Mouse (Mus musculus) thymus, adult 2 months (tissue): ENCODE results near the gene Gpr155. TPM values are rescaled to one million over a fixed set of nuclear protein-coding genes. Genes with fewer than 3 reads are reported as not detected.

Source experiments
- DNase-seq: peaks from one replicate; pipeline ENCODE4 v3.0.0; 2021
- H3K27ac ChIP-seq: fragments of 200-500 bp; 2 replicates; pipeline ENCODE4 v1.5.1; 2012; ENCODE audit warnings: low read length, control low read depth; ENCODE audit not compliant: control insufficient read depth, insufficient read depth
- H3K27me3 ChIP-seq: fragments of 200-500 bp; 2 replicates; pipeline ENCODE4 v1.6.1; 2012; ENCODE audit warnings: mild to moderate bottlenecking, low read length, moderate library complexity, mixed read lengths; ENCODE audit not compliant: control insufficient read depth, insufficient read depth
- H3K36me3 ChIP-seq: fragments of 200-500 bp; 2 replicates; pipeline ENCODE4 v1.6.1; 2012; ENCODE audit warnings: mild to moderate bottlenecking, low read length, moderate library complexity; ENCODE audit not compliant: control insufficient read depth, insufficient read depth
- H3K4me1 ChIP-seq: fragments of 200-500 bp; replicated peaks from 2 replicates; pipeline ENCODE4 v1.6.1; 2012; ENCODE audit warnings: low read length; ENCODE audit not compliant: control insufficient read depth, insufficient read depth
- H3K4me3 ChIP-seq: fragments of 200-500 bp; 2 replicates; pipeline ENCODE4 v1.5.1; 2012; ENCODE audit warnings: mild to moderate bottlenecking, low read length, control low read depth, moderate library complexity; ENCODE audit not compliant: control insufficient read depth, insufficient read depth
- CTCF ChIP-seq: fragments of 200-500 bp; IDR thresholded peaks from 2 replicates; pipeline ENCODE4 v1.5.1; 2012; ENCODE audit warnings: mild to moderate bottlenecking, control low read depth, low read length, moderate library complexity, borderline replicate concordance; ENCODE audit not compliant: control insufficient read depth, poor library complexity, insufficient read depth; ENCODE audit errors: extremely low read depth
- POLR2A ChIP-seq: fragments of 200-500 bp; IDR thresholded peaks from 2 replicates; pipeline ENCODE4 v1.6.1; 2012; ENCODE audit warnings: mild to moderate bottlenecking, low read length, control low read depth, moderate library complexity; ENCODE audit not compliant: control insufficient read depth, poor library complexity, insufficient read depth; ENCODE audit errors: extremely low read depth
- WGBS: fragments of 180-500 bp; shearing (Covaris S2); methylation state at CpG from one replicate; pipeline ENCODE4 v1.1.7; 2018; 5-methylcytosine and 5-hydroxymethylcytosine counted together
- polyA plus RNA-seq: library from polyadenylated mRNA; depleted of rRNA; stranded (reverse); fragments of >200 nt; gene quantifications from 2 replicates; pipeline ENCODE4 v1.2.3, GENCODE M21; 2012

The Gpr155 gene
- polyA plus RNA-seq, 1 experiment: 3.1 TPM

DNA sequence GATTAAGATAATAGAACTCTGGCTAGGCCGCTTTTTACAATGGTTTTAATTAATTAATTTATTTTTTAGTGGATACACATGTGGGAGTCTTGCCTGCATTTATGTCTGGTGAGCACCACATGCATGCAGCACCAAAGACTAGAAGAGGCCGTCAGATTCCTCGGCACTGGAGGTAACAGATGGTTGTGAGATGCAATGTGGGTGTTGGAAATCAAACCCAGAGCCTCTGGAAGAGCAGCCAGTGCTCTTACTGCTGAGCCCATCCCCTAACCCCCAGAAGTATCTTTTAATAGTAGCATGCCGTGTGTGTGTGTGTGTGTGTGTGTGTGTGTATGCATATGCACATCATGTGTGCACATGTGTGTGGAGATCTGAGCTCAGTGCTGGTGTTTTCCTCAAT is 41.2 kb downstream of the Gpr155 start:
- no peaks in the 10 kb centered on the region for H3K36me3 ChIP-seq
- H3K4me3 ChIP-seq: no peak overlapping the region
- DNase-seq: no peak
- WGBS: 93% methylated on average over 4 of the region's 4 CpGs
- H3K4me1 ChIP-seq: no peaks in the 10 kb centered on the region
- no peak overlapping the region for H3K27ac ChIP-seq
- no peaks in the 10 kb centered on the region for H3K27me3 ChIP-seq
- no peak for TF ChIP-seq CTCF

DNA sequence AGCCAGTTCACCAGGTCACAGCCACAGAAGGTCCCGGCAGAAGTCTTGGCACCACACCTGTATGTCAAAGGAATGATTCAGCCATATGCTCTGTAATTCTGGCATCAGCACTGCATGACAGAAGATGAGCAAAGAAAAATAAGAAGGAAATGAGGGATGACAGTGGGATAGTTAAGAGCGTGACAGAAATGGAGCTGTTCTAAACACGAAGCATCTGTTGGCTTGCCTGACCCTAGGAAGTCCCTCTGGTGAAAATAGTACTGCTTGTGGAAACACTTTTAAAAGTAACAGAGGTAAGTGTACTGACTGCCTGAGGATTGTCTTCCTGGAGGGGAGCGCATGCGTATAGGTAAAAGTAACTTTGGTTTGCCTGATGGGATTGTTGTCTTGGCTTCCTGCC is 42.7 kb downstream of the Gpr155 start:
- no peaks in the 10 kb centered on the region for H3K27me3 ChIP-seq
- no peaks in the 10 kb centered on the region for H3K4me1 ChIP-seq
- DNase-seq: no peak
- no peaks in the 10 kb centered on the region for H3K36me3 ChIP-seq
- no peak overlapping the region for H3K4me3 ChIP-seq
- 98% methylated on average over 5 of the region's 5 CpGs for WGBS
- no peak overlapping the region for H3K27ac ChIP-seq
- no peak for TF ChIP-seq POLR2A
- no peak for TF ChIP-seq CTCF

DNA sequence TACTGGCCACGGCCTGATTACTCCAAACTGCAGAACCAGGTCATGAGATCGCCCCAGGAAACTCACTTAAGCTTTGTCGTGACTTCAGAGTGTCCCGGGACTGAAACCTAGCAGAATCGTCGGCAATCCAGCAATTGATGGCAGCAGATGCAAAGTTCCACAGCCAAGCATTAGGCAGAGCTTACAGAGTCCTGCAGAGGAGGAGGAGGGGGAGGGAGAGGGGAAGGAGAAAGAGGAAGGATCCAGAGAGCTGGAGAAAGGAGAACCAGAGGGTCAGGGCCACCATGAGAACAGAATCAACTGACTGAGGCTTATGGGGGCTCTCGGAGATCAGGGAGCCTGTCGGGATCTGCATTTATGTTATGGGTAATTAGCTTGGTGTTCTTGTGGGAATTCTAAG is 48.0 kb downstream of the Gpr155 start:
- no peak overlapping the region for H3K27ac ChIP-seq
- H3K36me3 ChIP-seq: no peaks in the 10 kb centered on the region
- H3K4me1 ChIP-seq: no peaks in the 10 kb centered on the region
- no peak overlapping the region for H3K4me3 ChIP-seq
- TF ChIP-seq CTCF: no peak
- no peak for TF ChIP-seq POLR2A
- 85% methylated on average over 8 of the region's 8 CpGs for WGBS
- H3K27me3 ChIP-seq: no peaks in the 10 kb centered on the region
- DNase-seq: no peak

DNA sequence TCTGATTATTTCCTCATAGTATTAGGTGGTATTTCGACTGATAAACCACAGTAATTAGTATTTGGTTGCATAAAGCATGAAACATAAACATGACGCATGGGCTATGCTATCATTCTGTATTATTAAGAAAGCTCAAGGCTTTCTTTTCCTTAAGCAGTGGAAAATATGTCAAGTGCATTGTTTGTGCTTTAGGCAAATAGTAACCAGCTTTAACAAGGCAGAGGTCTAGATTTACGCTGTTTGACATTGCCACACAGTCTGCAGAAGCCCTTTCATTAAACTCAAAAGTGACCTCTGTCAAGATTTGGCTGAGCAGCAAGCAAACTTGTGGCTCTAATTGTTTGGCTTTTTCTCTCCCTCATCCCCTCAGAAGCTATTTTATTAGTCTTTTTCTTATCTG is 50.4 kb downstream of the Gpr155 start:
- Histone ChIP-seq H3K4me1 (no peaks in the 10 kb centered on the region), H3K27ac (no peak overlapping the region), H3K27me3 (no peaks in the 10 kb centered on the region), H3K4me3 (no peak overlapping the region), H3K36me3 (no peaks in the 10 kb centered on the region)
- DNase-seq: no peak
- WGBS: 97% methylated on average over 3 of the region's 3 CpGs
- TF ChIP-seq CTCF: no peak

DNA sequence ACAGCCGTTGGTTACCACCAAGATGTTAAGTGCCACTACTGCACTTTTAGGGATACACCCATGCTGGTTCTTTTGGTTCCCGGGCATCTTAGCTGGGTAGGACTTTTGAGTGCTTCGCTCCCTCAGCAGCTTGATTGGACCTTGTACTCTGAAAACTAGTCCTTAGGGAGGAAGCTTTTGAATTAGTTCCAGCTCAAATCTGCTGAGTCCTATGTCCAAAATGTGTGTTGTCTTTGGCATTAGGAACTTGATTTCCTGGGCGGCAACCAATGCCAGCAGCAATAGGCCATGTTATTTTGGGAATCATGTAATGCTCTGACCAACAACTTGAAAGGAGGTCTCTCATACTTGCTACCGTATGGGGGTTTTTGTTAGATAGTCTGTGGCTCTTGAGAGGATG is 60.5 kb downstream of the Gpr155 start:
- 94% methylated on average over 5 of the region's 5 CpGs for WGBS
- no peak overlapping the region for H3K4me3 ChIP-seq
- TF ChIP-seq POLR2A (no peak), CTCF (no peak)
- H3K27ac ChIP-seq: no peak overlapping the region
- H3K27me3 ChIP-seq: no peaks in the 10 kb centered on the region
- no peaks in the 10 kb centered on the region for H3K36me3 ChIP-seq
- H3K4me1 ChIP-seq: no peaks in the 10 kb centered on the region
- no peak for DNase-seq

DNA sequence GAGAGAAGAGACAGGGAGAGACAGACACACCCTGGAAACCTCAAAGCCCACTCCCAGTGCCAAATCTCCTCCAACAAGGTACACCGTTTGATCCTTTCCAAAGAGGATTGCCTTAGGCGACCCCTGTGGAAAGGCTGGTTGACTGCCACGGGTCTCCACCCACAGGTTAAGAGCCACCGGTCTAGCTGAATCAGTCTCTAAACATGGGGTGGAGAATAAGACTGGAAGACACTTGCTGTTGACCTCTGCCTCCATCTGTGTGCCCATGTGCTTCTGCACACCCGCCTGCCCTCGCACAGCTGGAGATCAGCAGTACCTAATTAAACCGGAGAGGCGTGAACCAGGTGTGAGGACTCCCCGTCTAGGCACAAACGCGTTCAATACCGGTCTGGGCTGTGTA is 63.4 kb downstream of the Gpr155 start:
- no peaks in the 10 kb centered on the region for H3K4me1 ChIP-seq
- 94% methylated on average over 12 of the region's 12 CpGs for WGBS
- no peaks in the 10 kb centered on the region for H3K36me3 ChIP-seq
- no peak for DNase-seq
- no peaks in the 10 kb centered on the region for H3K27me3 ChIP-seq
- TF ChIP-seq POLR2A: no peak
- no peak for TF ChIP-seq CTCF
- no peak overlapping the region for H3K27ac ChIP-seq
- H3K4me3 ChIP-seq: no peak overlapping the region

DNA sequence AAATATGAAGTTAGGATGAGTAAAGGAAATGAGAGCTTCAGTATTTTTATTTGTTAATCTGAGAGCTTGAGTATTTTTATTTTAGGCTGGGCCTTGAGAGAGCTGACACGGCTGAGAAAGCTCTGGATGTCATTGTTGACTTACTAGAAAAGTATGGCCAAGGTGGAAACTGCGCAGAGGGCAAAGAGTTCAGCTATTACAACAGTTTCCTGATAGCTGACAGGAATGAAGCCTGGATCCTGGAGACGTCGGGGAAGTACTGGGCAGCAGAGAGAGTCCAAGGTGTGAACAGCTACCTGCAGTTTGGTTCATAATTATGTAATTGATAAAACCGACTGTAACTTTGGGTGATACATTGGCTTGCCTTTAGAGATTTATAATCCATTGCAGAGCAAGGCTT is 67.2 kb downstream of the Gpr155 start:
- TF ChIP-seq CTCF: no peak
- TF ChIP-seq POLR2A: no peak
- DNase-seq: no peak
- Histone ChIP-seq H3K4me3 (no peak overlapping the region), H3K4me1 (no peaks in the 10 kb centered on the region), H3K27me3 (no peaks in the 10 kb centered on the region), H3K36me3 (no peaks in the 10 kb centered on the region), H3K27ac (no peak overlapping the region)
- WGBS: 95% methylated on average over 5 of the region's 5 CpGs
